Mouse (Mus musculus): Measurements from ENCODE around the gene Aqp2. TPM values are rescaled to one million over a fixed set of nuclear protein-coding genes. Genes with fewer than 3 reads are reported as not detected.

The Aqp2 gene
- polyA plus RNA-seq, 1 experiment from 2014 or later: not detected

- Histone ChIP-seq H3K9ac (no peak overlapping the region), H3K4me1 (peaks cover 45% of the 10 kb centered on the region), H3K4me2 (no peak overlapping the region), H3K27ac (no peak overlapping the region), H3K9me3 (no peaks in the 10 kb centered on the region), H3K36me3 (no peaks in the 10 kb centered on the region), H3K27me3 (peaks cover 77% of the 10 kb centered on the region), H3K4me3 (no peak overlapping the region)
- WGBS: 24% methylated on average over 5 of the region's 5 CpGs
- no peak for ATAC-seq (ENCODE audit: insufficient number of reproducible peaks, insufficient read depth, low FRiP score, low TSS enrichment, low read depth)
These were observed 27.7 kb downstream of the Aqp2 start for GRCm38 (mm10) chr15:99606515-99606914.

GRCm38 (mm10) chr15:99607388-99608113, 28.7 kb downstream of the Aqp2 start:
- H3K4me1 ChIP-seq: peaks cover 48% of the 10 kb centered on the region
- H3K4me2 ChIP-seq: peak overlapping the region; percentile 14; the same call in 1 of the 2 replicates
- no peaks in the 10 kb centered on the region for H3K36me3 ChIP-seq
- no peak overlapping the region for H3K4me3 ChIP-seq
- no peak overlapping the region for H3K27ac ChIP-seq
- H3K9ac ChIP-seq: no peak overlapping the region
- H3K27me3 ChIP-seq: peaks cover 70% of the 10 kb centered on the region
- no peaks in the 10 kb centered on the region for H3K9me3 ChIP-seq
- ATAC-seq (ENCODE audit: insufficient number of reproducible peaks, insufficient read depth, low FRiP score, low TSS enrichment, low read depth): no peak
- WGBS: 8% methylated on average over 10 of the region's 10 CpGs

DNA sequence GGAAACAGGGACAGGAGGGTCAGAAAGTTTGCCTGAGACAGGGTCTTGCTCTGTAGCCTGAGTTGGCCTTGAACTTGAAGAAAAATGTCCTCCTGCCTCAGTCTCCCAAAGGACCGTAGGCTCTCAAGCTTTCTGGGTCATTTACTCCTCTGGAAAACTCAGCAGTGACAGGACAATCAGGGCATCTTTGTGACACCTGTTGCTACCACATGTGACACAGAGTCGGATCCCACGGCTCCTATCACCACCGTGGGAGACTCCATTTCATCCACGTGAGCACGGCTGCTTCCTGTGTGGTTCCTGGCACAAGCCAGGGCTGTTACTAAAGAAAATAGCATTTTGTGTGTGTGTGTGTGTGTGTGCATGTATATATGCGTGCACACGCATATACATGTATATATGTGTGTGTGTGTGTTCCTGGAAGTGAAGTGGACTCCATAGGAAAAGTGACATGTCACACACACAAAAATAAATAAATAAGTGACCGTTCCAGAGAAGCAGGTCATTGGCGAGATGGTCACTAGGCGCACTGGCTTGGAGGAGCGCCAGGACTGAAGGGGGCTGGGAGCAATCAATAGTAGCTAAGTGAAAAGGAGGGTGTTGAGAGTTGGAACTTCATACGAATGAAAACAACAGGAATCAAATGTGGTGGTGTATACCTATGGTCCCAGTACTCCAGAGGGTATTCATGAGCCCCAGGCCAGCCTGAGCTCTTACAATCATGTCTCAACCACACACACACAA, 29.7 kb downstream of the Aqp2 start:
- Histone ChIP-seq H3K4me3 (no peak overlapping the region), H3K36me3 (no peaks in the 10 kb centered on the region), H3K27ac (no peak overlapping the region), H3K9ac (peak overlapping the region; percentile 21; the same call in 1 of the 2 replicates), H3K27me3 (peaks cover 63% of the 10 kb centered on the region), H3K9me3 (no peaks in the 10 kb centered on the region), H3K4me1 (peaks cover 40% of the 10 kb centered on the region), H3K4me2 (no peak overlapping the region)
- 69% methylated on average over 13 of the region's 13 CpGs for WGBS
- ATAC-seq (ENCODE audit: insufficient number of reproducible peaks, insufficient read depth, low FRiP score, low TSS enrichment, low read depth): no peak

DNA sequence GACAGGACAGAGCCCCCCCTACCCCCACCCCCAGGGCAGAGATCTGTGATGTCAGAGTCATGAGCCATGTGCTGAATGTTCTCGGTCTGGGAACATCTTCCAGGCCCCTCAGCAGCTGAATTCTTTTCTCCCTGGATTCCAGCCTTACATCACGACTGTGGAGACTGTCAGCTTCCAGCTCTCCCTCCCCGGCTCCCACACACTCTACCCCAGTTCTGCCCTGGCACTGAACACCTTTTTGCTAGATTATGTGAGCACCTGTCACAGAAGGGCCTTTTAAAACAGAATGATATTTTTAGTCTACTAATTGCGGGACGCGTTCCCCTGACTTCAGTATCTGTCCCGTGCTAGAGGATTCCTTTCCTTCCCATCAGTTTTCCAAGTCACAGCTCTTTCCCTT, 32.7 kb downstream of the Aqp2 start:
- no peak overlapping the region for H3K9ac ChIP-seq
- 62% methylated on average over 7 of the region's 7 CpGs for WGBS
- no peak overlapping the region for H3K4me3 ChIP-seq
- peaks cover 52% of the 10 kb centered on the region for H3K4me1 ChIP-seq
- H3K36me3 ChIP-seq: no peaks in the 10 kb centered on the region
- no peak for ATAC-seq (ENCODE audit: insufficient number of reproducible peaks, insufficient read depth, low FRiP score, low TSS enrichment, low read depth)
- no peaks in the 10 kb centered on the region for H3K9me3 ChIP-seq
- no peak overlapping the region for H3K4me2 ChIP-seq
- H3K27me3 ChIP-seq: peaks cover 47% of the 10 kb centered on the region
- no peak overlapping the region for H3K27ac ChIP-seq

DNA sequence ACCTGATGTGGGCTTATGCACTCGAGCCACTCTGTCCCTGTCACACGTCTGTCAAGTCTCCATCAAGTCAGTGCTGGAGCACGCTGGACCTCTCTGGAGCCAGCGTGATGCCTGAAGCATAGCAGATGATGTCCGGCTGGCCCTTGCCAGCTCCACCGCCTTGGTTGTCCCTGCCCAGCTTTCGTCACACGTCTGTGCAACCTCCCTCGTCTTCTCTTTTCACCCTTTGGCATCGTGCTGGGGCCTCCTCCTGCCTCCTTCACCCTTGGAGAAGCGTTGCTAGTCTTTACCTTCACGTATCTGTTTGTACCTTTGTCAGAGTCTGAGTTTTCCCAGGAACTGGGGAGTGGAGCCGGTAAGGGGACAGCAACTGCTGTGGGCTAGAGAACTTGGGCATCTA, 35.4 kb downstream of the Aqp2 start:
- WGBS: 74% methylated on average over 13 of the region's 13 CpGs
- no peak overlapping the region for H3K4me3 ChIP-seq
- no peaks in the 10 kb centered on the region for H3K9me3 ChIP-seq
- no peaks in the 10 kb centered on the region; the same call in 1 of the 2 replicates for H3K36me3 ChIP-seq
- 0 out of 2 replicates have a peak overlapping the region, but pooled peaks have one; percentile 17 for H3K27ac ChIP-seq
- H3K4me2 ChIP-seq: peak overlapping the region; percentile 37
- no peak for ATAC-seq (ENCODE audit: insufficient number of reproducible peaks, insufficient read depth, low FRiP score, low TSS enrichment, low read depth)
- H3K9ac ChIP-seq: 0 out of 2 replicates have a peak overlapping the region, but pooled peaks have one; percentile 0
- H3K4me1 ChIP-seq: peaks cover 29% of the 10 kb centered on the region
- peaks cover 29% of the 10 kb centered on the region for H3K27me3 ChIP-seq

DNA sequence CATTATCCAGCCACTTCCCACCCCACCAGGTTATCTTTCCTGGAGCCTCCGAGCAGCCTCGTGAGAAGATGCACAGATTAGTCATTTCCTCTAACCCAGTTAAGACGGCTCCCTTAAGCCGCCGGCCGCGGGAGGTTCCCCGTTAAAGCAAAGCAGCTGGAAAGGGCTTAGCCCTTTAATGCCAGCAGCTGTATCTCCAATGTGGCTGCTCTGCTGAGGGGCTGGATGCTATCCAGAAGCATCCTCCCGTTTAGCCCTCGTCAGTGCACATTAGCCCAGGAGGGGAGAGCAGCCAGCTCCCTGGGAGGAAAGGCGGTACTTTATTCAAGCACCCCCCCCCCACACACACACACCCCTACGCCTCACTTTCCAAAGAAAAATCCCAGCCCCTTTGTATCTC, 35.9 kb downstream of the Aqp2 start:
- Histone ChIP-seq H3K4me1 (peaks cover 28% of the 10 kb centered on the region), H3K4me2 (peak overlapping the region; percentile 37), H3K9me3 (no peaks in the 10 kb centered on the region), H3K36me3 (peaks cover 4% of the 10 kb centered on the region), H3K4me3 (no peak overlapping the region), H3K27me3 (peaks cover 29% of the 10 kb centered on the region), H3K27ac (peak overlapping the region; percentile 60; the same call in 1 of the 2 replicates), H3K9ac (0 out of 2 replicates have a peak overlapping the region, but pooled peaks have one; percentile 16)
- 0 out of 2 replicates have a peak, but pooled peaks have one; percentile 21 for ATAC-seq (ENCODE audit: insufficient number of reproducible peaks, insufficient read depth, low FRiP score, low TSS enrichment, low read depth)
- 4% methylated on average over 12 of the region's 12 CpGs for whole genome bisulfite sequencing

DNA sequence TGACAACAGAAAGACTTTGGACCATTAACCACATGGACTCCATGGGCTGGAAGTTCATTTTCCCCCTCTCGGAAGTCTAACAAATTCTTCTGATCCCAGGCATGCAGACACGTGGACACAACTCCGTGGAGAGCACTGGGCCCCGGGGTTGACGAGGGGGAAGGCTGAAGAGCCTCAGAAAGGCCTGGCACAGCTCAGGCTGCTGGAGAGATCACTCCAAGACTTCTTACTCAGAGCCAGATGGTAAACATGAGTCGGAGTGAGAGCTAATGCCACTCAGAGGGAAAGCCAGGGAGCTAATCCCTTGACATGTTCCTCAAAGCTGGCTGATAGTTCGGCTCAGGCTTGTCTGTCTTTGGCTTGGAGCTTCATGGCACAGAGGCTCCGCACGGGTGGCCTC, 36.4 kb downstream of the Aqp2 start:
- Histone ChIP-seq H3K4me3 (no peak overlapping the region), H3K27ac (peak overlapping the region; percentile 60; the same call in 1 of the 2 replicates), H3K27me3 (peaks cover 24% of the 10 kb centered on the region), H3K9me3 (no peaks in the 10 kb centered on the region), H3K36me3 (peaks cover 8% of the 10 kb centered on the region), H3K9ac (no peak overlapping the region), H3K4me1 (peaks cover 28% of the 10 kb centered on the region), H3K4me2 (peak overlapping the region; percentile 37)
- ATAC-seq (ENCODE audit: insufficient number of reproducible peaks, insufficient read depth, low FRiP score, low TSS enrichment, low read depth): 0 out of 2 replicates have a peak, but pooled peaks have one; percentile 12
- WGBS: 30% methylated on average over 9 of the region's 9 CpGs

- H3K9ac ChIP-seq: no peak overlapping the region
- peaks cover 32% of the 10 kb centered on the region for H3K36me3 ChIP-seq
- no peak for ATAC-seq (ENCODE audit: insufficient number of reproducible peaks, insufficient read depth, low FRiP score, low TSS enrichment, low read depth)
- no peak overlapping the region for H3K4me3 ChIP-seq
- H3K27ac ChIP-seq: no peak overlapping the region
- no peak overlapping the region for H3K4me2 ChIP-seq
- 78% methylated on average over 3 of the region's 3 CpGs for WGBS
- peaks cover 18% of the 10 kb centered on the region for H3K4me1 ChIP-seq
- H3K27me3 ChIP-seq: peaks cover 11% of the 10 kb centered on the region
- no peaks in the 10 kb centered on the region for H3K9me3 ChIP-seq
These were observed 39.7 kb downstream of the Aqp2 start for GRCm38 (mm10) chr15:99618595-99618994.

DNA sequence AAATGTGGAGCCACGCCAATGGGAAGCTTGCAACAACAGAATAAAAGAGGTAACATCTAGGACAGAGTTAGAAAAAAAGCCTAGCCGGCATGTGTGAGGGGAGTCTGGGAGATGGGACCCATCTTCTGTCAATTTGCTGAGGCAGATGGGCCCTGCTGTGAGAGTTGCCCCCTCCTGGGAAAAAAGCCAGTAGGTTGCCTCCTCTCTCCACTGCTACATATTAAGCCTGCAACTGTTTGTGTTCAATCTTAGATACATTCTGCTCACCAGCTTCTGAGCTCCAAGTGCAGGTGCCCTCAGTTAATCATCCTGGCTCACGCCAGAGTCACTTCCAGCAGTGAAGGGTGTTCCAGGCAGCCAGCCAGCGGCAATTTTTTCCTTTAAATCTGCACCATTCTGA, 41.0 kb downstream of the Aqp2 start:
- no peak for ATAC-seq (ENCODE audit: insufficient number of reproducible peaks, insufficient read depth, low FRiP score, low TSS enrichment, low read depth)
- H3K27ac ChIP-seq: no peak overlapping the region
- H3K9me3 ChIP-seq: no peaks in the 10 kb centered on the region
- no peak overlapping the region for H3K9ac ChIP-seq
- WGBS: 91% methylated on average over 4 of the region's 4 CpGs
- no peak overlapping the region for H3K4me3 ChIP-seq
- H3K4me2 ChIP-seq: no peak overlapping the region
- peaks cover 44% of the 10 kb centered on the region for H3K36me3 ChIP-seq
- peaks cover 10% of the 10 kb centered on the region for H3K4me1 ChIP-seq
- H3K27me3 ChIP-seq: no peaks in the 10 kb centered on the region; the same call in 1 of the 2 replicates

DNA sequence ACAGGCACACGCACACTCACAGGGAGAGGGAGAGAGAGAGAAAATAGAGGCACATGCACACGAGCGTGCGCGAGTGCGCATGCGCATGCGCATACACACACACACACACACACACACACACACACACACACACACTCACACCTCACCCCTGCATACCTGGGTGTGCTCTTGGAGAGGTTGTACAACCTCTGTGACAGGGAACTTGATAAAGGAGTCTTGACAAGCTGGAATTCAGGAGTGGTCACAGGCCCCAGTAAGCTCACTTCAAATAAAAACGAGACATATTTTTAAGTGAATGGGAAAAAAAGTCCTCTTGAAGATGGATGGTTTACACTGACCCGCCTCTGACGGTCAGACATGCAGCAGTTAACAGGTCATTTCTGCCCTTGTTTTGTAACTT, 43.2 kb downstream of the Aqp2 start:
- Histone ChIP-seq H3K36me3 (peaks cover 65% of the 10 kb centered on the region), H3K9me3 (no peaks in the 10 kb centered on the region), H3K27me3 (no peaks in the 10 kb centered on the region), H3K9ac (no peak overlapping the region), H3K4me1 (no peaks in the 10 kb centered on the region), H3K27ac (no peak overlapping the region), H3K4me2 (no peak overlapping the region), H3K4me3 (no peak overlapping the region)
- no peak for ATAC-seq (ENCODE audit: insufficient number of reproducible peaks, insufficient read depth, low FRiP score, low TSS enrichment, low read depth)
- 93% methylated on average over 10 of the region's 11 CpGs for WGBS

DNA sequence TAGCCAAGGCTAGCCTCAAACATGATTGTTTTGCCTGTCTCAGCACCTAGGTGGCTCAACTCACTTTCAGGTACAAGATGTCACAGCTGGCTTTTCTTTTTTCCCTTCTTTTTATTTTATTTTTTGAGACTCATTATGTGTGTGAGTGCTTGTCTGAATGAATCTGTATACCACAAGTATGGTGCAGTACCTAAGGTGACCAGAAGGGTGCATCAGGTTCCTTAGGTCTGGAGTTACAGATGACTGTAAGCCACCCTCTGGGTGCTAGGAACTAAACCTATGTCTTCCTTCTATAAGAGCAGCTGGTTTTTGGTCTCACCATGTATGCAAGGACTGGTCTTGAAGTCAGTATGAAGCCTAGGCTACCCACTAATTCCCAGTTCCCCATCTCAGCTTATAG, 52.8 kb downstream of the Aqp2 start:
- H3K9me3 ChIP-seq: no peaks in the 10 kb centered on the region
- no peak overlapping the region for H3K4me2 ChIP-seq
- peaks cover 90% of the 10 kb centered on the region for H3K36me3 ChIP-seq
- H3K9ac ChIP-seq: no peak overlapping the region
- ATAC-seq (ENCODE audit: insufficient number of reproducible peaks, insufficient read depth, low FRiP score, low TSS enrichment, low read depth): no peak
- no peak overlapping the region for H3K27ac ChIP-seq
- no peaks in the 10 kb centered on the region for H3K4me1 ChIP-seq
- no peak overlapping the region for H3K4me3 ChIP-seq
- no peaks in the 10 kb centered on the region for H3K27me3 ChIP-seq

Measured in embryonic facial prominence, embryonic 13.5 days (tissue).